Comparison of ENCODE assay signal across 8 mouse cellular contexts in genomic region chr8:116143687-116144573, GRCm38 (mm10).
DNase-seq lines count a peak whose midpoint lies in the region; ATAC-seq lines count a peak whose summit lies in the region.

No protein-coding gene starts in this region.

- no peak overlapping the region for H3K4me2 ChIP-seq in hindbrain, embryonic 15.5 days

- no peaks in the 10 kb centered on the region for H3K36me3 ChIP-seq in hindbrain, embryonic 15.5 days

- 32% methylated on average over 13 of the region's 13 CpGs for WGBS in hindbrain, embryonic 15.5 days

- peak; percentile 59; the same call in 1 of the 2 replicates for ATAC-seq in hindbrain, embryonic 15.5 days (ENCODE audit: low FRiP score, low read depth)
- ATAC-seq in megakaryocyte progenitor cell, adult 5-6 weeks (replicated peaks; ENCODE audit: poor library complexity), result peak; percentile 63

- no peak overlapping the region for H3K4me3 ChIP-seq in hindbrain, embryonic 15.5 days

- 0 out of 2 replicates have a peak, but pooled peaks cover 7% of the 10 kb centered on the region for H3K4me1 ChIP-seq in hindbrain, embryonic 15.5 days (replicated peaks)

- H3K27me3 ChIP-seq in hindbrain, embryonic 15.5 days, result no peaks in the 10 kb centered on the region

- H3K9me3 ChIP-seq in hindbrain, embryonic 15.5 days, result no peaks in the 10 kb centered on the region

- H3K27ac ChIP-seq in hindbrain, embryonic 15.5 days (replicated peaks), result no peak overlapping the region

- H3K9ac ChIP-seq in hindbrain, embryonic 15.5 days, result no peak overlapping the region

- DNase-seq in R1 (ENCODE audit: low read depth, low spot score), result peak; percentile 13
- peak; percentile 80 to 82 for DNase-seq in cerebellum, adult 18-20 months
- peak; percentile 17 for DNase-seq in forelimb bud, embryonic 11.5 days (ENCODE audit: low read depth, low spot score)
- peak; percentile 19 to 63 for DNase-seq in layer of hippocampus, postnatal 25 days (ENCODE audit: extremely low spot score in 1 of 2, low spot score in 1 of 2)
- DNase-seq in telencephalon, adult 2 months (ENCODE audit: low read depth, low spot score), result peak; percentile 16
- DNase-seq in spleen, postnatal 14 days (ENCODE audit: low spot score in 2 of 2), result no peak

Comparison
In these comparisons a context has a peak if more than half of its experiments do, and no peak if none do; other contexts are left out.
1. DNase-seq: peak in R1 (single experiment), cerebellum, adult 18-20 months (2 of 2), forelimb bud, embryonic 11.5 days (single experiment), layer of hippocampus, postnatal 25 days (2 of 2) and telencephalon, adult 2 months (single experiment); none in spleen, postnatal 14 days (0 of 2).